Mouse (Mus musculus): ENCODE data around the gene Adamts6. TPM values are rescaled to one million over a fixed set of nuclear protein-coding genes. Genes with fewer than 3 reads are reported as not detected.
A peak's percentile ranks its signal among the peaks of the same experiment; 100 is the strongest.

Gene Adamts6
- polyA plus RNA-seq, 1 experiment from 2014 or later, result 3.7 TPM

- Histone ChIP-seq H3K27me3 (replicated peaks) (no peaks in the 10 kb centered on the region), H3K27ac (replicated peaks) (peak overlapping the region; percentile 75), H3K9me3 (no peaks in the 10 kb centered on the region), H3K4me2 (peak overlapping the region; percentile 71), H3K4me3 (peak overlapping the region; percentile 46), H3K36me3 (no peaks in the 10 kb centered on the region), H3K9ac (peak overlapping the region; percentile 78), H3K4me1 (peaks cover 23% of the 10 kb centered on the region)
- WGBS, result 15% methylated on average over 19 of the region's 19 CpGs
- peak; percentile 72; the same call in 1 of the 2 replicates for ATAC-seq (ENCODE audit: extremely low read depth, insufficient number of reproducible peaks, low FRiP score, low TSS enrichment)
These were observed 230.8 kb downstream of the Adamts6 start for GRCm38 (mm10) chr13:104518312-104519005.

DNA sequence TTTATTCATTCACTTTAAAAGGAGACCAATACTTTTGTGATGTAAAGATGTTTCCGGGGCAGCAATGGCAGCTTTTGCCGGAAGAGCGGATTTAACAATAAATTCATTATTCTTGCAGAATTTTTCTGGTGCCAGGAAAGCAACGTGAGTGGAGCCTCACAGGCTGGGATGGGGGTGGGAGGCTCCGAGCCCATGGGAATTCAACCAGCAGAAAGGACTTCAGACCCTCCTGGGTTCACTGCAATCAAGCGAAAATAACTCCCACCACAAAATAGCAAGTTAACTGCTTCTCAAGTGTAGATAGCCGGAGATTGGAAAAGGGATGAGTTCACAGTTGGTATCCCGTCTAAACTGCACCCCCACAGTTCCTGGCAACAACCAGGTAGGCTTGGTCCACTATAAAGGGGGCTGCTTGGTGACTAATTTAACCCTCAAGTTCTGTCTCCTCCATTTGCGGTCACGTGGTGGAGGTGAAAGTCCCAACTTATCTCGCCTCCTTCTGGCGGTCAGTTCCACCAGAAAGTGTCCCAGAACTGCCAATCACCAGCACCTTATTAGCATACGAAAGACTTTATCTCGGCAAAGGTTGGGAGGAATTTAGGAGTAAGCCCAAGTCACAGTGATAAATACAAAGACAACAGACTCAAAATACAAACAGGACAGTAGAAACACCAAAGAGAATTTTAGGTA lies 231.5 kb downstream of the Adamts6 start:
- Histone ChIP-seq H3K9me3 (no peaks in the 10 kb centered on the region), H3K4me1 (peaks cover 23% of the 10 kb centered on the region), H3K9ac (no peak overlapping the region), H3K27me3 (replicated peaks) (no peaks in the 10 kb centered on the region), H3K27ac (replicated peaks) (peak overlapping the region; percentile 75), H3K4me3 (no peak overlapping the region), H3K4me2 (peak overlapping the region; percentile 71; the same call in 1 of the 2 replicates), H3K36me3 (no peaks in the 10 kb centered on the region)
- no peak for ATAC-seq (ENCODE audit: extremely low read depth, insufficient number of reproducible peaks, low FRiP score, low TSS enrichment)
- 56% methylated on average over 14 of the region's 14 CpGs for WGBS

- Histone ChIP-seq H3K36me3 (no peaks in the 10 kb centered on the region), H3K27ac (replicated peaks) (no peak overlapping the region), H3K27me3 (replicated peaks) (no peaks in the 10 kb centered on the region), H3K4me2 (no peak overlapping the region), H3K9me3 (no peaks in the 10 kb centered on the region), H3K4me3 (no peak overlapping the region), H3K9ac (no peak overlapping the region), H3K4me1 (peaks cover 23% of the 10 kb centered on the region)
- no peak for ATAC-seq (ENCODE audit: extremely low read depth, insufficient number of reproducible peaks, low FRiP score, low TSS enrichment)
- 81% methylated on average over 4 of the region's 4 CpGs for WGBS
These were observed 232.3 kb downstream of the Adamts6 start for GRCm38 (mm10) chr13:104519981-104520380.

DNA sequence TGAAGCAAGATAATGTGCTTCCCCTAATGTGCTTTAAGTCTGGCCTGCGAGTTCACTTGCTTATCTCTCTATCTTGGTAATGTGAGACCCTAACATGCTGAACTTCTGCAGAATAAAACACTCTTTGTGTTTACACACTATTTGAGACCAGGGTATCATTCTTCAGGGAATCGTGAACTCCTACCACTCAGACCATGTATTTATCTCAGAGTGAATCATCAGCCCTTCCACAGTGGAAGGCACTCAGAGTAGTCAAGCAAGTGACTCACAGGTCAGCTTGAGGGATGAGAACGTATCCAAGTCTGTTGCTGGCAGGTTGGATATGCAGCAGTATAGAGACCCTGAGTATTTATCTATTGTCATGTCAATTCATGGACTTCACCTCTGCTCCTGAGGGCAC lies 232.8 kb downstream of the Adamts6 start:
- Histone ChIP-seq H3K4me2 (no peak overlapping the region), H3K9ac (no peak overlapping the region), H3K27ac (replicated peaks) (no peak overlapping the region), H3K4me1 (peaks cover 23% of the 10 kb centered on the region), H3K4me3 (no peak overlapping the region), H3K27me3 (replicated peaks) (no peaks in the 10 kb centered on the region), H3K36me3 (no peaks in the 10 kb centered on the region), H3K9me3 (no peaks in the 10 kb centered on the region)
- 70% methylated on average over 3 of the region's 3 CpGs for WGBS
- no peak for ATAC-seq (ENCODE audit: extremely low read depth, insufficient number of reproducible peaks, low FRiP score, low TSS enrichment)

DNA sequence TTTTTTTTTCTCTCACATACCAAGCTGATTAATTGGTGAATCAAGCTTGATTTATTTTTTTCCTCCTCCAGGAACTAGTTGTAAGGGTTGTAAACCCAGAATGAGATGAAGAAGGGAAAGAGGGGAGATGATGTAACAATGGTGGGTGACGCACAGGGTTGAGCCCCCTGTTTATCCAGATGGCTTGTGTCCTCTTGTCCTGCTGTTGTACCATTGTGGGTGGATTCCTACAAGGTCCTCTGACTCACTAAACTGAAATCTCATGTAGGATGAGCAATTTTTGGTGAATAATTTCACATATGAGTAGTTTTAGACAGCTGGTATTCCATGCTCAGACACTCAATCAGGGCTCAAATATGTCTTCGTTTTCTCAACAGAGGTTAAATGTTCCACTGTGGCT lies 233.9 kb downstream of the Adamts6 start:
- Histone ChIP-seq H3K9ac (no peak overlapping the region), H3K36me3 (no peaks in the 10 kb centered on the region), H3K4me3 (no peak overlapping the region), H3K9me3 (no peaks in the 10 kb centered on the region), H3K27me3 (replicated peaks) (no peaks in the 10 kb centered on the region), H3K27ac (replicated peaks) (no peak overlapping the region), H3K4me2 (no peak overlapping the region), H3K4me1 (peaks cover 23% of the 10 kb centered on the region)
- 84% methylated on average over 2 of the region's 2 CpGs for WGBS
- ATAC-seq (ENCODE audit: extremely low read depth, insufficient number of reproducible peaks, low FRiP score, low TSS enrichment), result no peak

DNA sequence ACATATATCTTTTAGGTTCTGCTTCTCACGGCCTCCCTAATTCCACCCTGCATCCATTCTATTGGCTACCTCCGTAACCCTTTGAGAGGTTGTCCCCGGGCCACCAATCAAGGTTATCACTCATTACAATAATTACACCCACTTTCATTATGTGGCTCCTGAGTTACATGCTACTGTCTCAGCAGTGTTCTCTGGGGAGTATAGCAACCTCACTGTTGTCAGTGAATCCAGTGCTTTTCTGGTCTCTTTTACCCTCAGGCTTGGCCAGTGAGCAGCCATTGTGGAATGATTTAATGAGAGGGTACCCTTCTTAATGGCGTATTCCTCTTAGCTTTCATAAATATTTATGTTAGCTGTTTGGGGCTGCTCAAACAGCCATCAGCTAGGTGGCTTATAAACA lies 238.0 kb downstream of the Adamts6 start:
- H3K27ac ChIP-seq (replicated peaks), result no peak overlapping the region
- no peak for ATAC-seq (ENCODE audit: extremely low read depth, insufficient number of reproducible peaks, low FRiP score, low TSS enrichment)
- no peaks in the 10 kb centered on the region for H3K4me1 ChIP-seq
- no peaks in the 10 kb centered on the region for H3K36me3 ChIP-seq
- no peaks in the 10 kb centered on the region for H3K9me3 ChIP-seq
- H3K4me3 ChIP-seq, result no peak overlapping the region
- H3K4me2 ChIP-seq, result no peak overlapping the region
- H3K27me3 ChIP-seq (replicated peaks), result no peaks in the 10 kb centered on the region
- 79% methylated on average over 4 of the region's 4 CpGs for WGBS
- H3K9ac ChIP-seq, result no peak overlapping the region

GRCm38 (mm10) chr13:104529238-104529637 lies 241.6 kb downstream of the Adamts6 start:
- H3K27me3 ChIP-seq (replicated peaks), result no peaks in the 10 kb centered on the region
- no peak overlapping the region for H3K4me3 ChIP-seq
- no peaks in the 10 kb centered on the region for H3K9me3 ChIP-seq
- H3K36me3 ChIP-seq, result no peaks in the 10 kb centered on the region
- H3K27ac ChIP-seq (replicated peaks), result no peak overlapping the region
- no peaks in the 10 kb centered on the region for H3K4me1 ChIP-seq
- H3K4me2 ChIP-seq, result no peak overlapping the region
- H3K9ac ChIP-seq, result no peak overlapping the region
- ATAC-seq (ENCODE audit: extremely low read depth, insufficient number of reproducible peaks, low FRiP score, low TSS enrichment), result no peak

GRCm38 (mm10) chr13:104531841-104532240 lies 244.2 kb downstream of the Adamts6 start:
- Histone ChIP-seq H3K36me3 (no peaks in the 10 kb centered on the region), H3K27me3 (replicated peaks) (no peaks in the 10 kb centered on the region), H3K4me1 (no peaks in the 10 kb centered on the region), H3K4me2 (no peak overlapping the region), H3K4me3 (no peak overlapping the region), H3K9ac (no peak overlapping the region), H3K27ac (replicated peaks) (no peak overlapping the region), H3K9me3 (no peaks in the 10 kb centered on the region)
- ATAC-seq (ENCODE audit: extremely low read depth, insufficient number of reproducible peaks, low FRiP score, low TSS enrichment), result no peak
- 87% methylated on average over 8 of the region's 8 CpGs for whole genome bisulfite sequencing

GRCm38 (mm10) chr13:104532723-104533122 lies 245.1 kb downstream of the Adamts6 start:
- WGBS, result 90% methylated on average over 7 of the region's 7 CpGs
- Histone ChIP-seq H3K9me3 (no peaks in the 10 kb centered on the region), H3K9ac (no peak overlapping the region), H3K36me3 (no peaks in the 10 kb centered on the region), H3K4me3 (no peak overlapping the region), H3K4me2 (no peak overlapping the region), H3K27me3 (replicated peaks) (no peaks in the 10 kb centered on the region), H3K4me1 (no peaks in the 10 kb centered on the region), H3K27ac (replicated peaks) (no peak overlapping the region)
- no peak for ATAC-seq (ENCODE audit: extremely low read depth, insufficient number of reproducible peaks, low FRiP score, low TSS enrichment)

GRCm38 (mm10) chr13:104533806-104534495 lies 246.3 kb downstream of the Adamts6 start:
- H3K4me2 ChIP-seq, result no peak overlapping the region
- H3K27me3 ChIP-seq (replicated peaks), result no peaks in the 10 kb centered on the region
- no peaks in the 10 kb centered on the region for H3K4me1 ChIP-seq
- ATAC-seq (ENCODE audit: extremely low read depth, insufficient number of reproducible peaks, low FRiP score, low TSS enrichment), result no peak
- 66% methylated on average over 7 of the region's 7 CpGs for WGBS
- H3K36me3 ChIP-seq, result no peaks in the 10 kb centered on the region
- no peak overlapping the region for H3K27ac ChIP-seq (replicated peaks)
- H3K9ac ChIP-seq, result no peak overlapping the region
- no peaks in the 10 kb centered on the region for H3K9me3 ChIP-seq
- H3K4me3 ChIP-seq, result no peak overlapping the region

DNA sequence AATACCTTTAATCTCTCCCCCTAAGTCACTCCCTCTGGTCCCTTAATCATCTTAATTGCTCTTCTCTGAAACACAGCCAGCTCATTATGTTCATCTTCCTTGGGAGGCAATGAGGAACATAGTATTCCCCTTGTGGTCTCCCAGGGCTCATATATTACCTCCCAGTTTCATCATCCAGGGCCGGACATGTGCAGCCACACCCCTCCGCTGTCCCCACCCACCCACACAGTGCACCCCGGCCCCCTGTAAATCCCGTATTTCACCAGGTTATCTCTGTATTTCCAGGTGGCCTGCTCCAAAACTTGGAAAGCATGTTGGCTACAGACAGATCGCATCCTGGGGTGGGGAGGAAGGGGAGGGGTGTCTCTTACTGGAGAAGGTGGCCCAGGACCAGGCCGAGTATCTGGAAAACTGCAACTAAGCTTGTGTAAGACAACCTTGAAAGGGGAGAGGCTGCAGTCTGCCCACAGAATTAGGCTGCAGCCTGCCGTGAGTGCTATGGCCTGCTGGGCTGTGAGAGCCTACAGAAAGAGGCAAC lies 253.3 kb downstream of the Adamts6 start:
- Histone ChIP-seq H3K4me2 (peak overlapping the region; percentile 44), H3K4me1 (peaks cover 18% of the 10 kb centered on the region; the same call in 1 of the 2 replicates), H3K27me3 (replicated peaks) (no peaks in the 10 kb centered on the region), H3K36me3 (no peaks in the 10 kb centered on the region), H3K9me3 (no peaks in the 10 kb centered on the region), H3K9ac (no peak overlapping the region), H3K27ac (replicated peaks) (no peak overlapping the region), H3K4me3 (no peak overlapping the region)
- 31% methylated on average over 7 of the region's 7 CpGs for WGBS
- no peak; the same call in none of the 2 replicates for ATAC-seq (ENCODE audit: extremely low read depth, insufficient number of reproducible peaks, low FRiP score, low TSS enrichment)

Measured in heart, embryonic 13.5 days (tissue).